Mouse (Mus musculus) neural tube, embryonic 14.5 days (tissue): ENCODE data around the gene Sncg. TPM values are rescaled to one million over a fixed set of nuclear protein-coding genes. Genes with fewer than 3 reads are reported as not detected.
A peak's percentile ranks its signal among the peaks of the same experiment; 100 is the strongest.
"Not testable (repeated sequence)": the region's sequence is repeated elsewhere in the genome, so short reads cannot be mapped to it uniquely, and the experiment has no call there.

Experiments used
- ATAC-seq: fragments of 200-750 bp; cut with Nextera tagmentation; 2 replicates; pipeline ENCODE4 v1.8.0; 2017; ENCODE audit warnings: low read depth, mild to moderate bottlenecking, moderate TSS enrichment, moderate library complexity
- H3K27ac ChIP-seq: fragments of 300-500 bp; sonication (generic); 2 replicates; pipeline ENCODE4 v1.5.1; 2014; ENCODE audit warnings: low read depth, mild to moderate bottlenecking, control low read depth, low read length, moderate library complexity, mixed read lengths
- H3K27me3 ChIP-seq: fragments of 300-500 bp; sonication (generic); 2 replicates; pipeline ENCODE4 v1.6.1; 2014; ENCODE audit warnings: low read length; ENCODE audit not compliant: control insufficient read depth, insufficient read depth
- H3K36me3 ChIP-seq: fragments of 300-500 bp; sonication (generic); 2 replicates; pipeline ENCODE4 v1.6.1; 2014; ENCODE audit warnings: low read length, mixed read lengths; ENCODE audit not compliant: control insufficient read depth, insufficient read depth
- H3K4me1 ChIP-seq: fragments of 300-500 bp; sonication (generic); 2 replicates; pipeline ENCODE4 v1.6.1; 2014; ENCODE audit warnings: low read length; ENCODE audit not compliant: control insufficient read depth, insufficient read depth
- H3K4me2 ChIP-seq: fragments of 300-500 bp; sonication (generic); 2 replicates; pipeline ENCODE4 v1.6.1; 2014; ENCODE audit warnings: mild to moderate bottlenecking, low read depth, low read length, control low read depth
- H3K4me3 ChIP-seq: fragments of 300-500 bp; sonication (generic); 2 replicates; pipeline ENCODE4 v1.5.1; 2014; ENCODE audit warnings: low read depth, low read length, control low read depth, mixed read lengths
- H3K9ac ChIP-seq: fragments of 300-500 bp; sonication (generic); replicated peaks from 2 replicates; pipeline ENCODE4 v1.6.1; 2014; ENCODE audit warnings: low read depth, mild to moderate bottlenecking, control low read depth, low read length, mixed read lengths
- H3K9me3 ChIP-seq: fragments of 300-500 bp; sonication (generic); 2 replicates; pipeline ENCODE4 v1.6.1; 2016; ENCODE audit warnings: low read length; ENCODE audit not compliant: control insufficient read depth
- WGBS: fragments of 180-500 bp; shearing (Covaris S2); extraction: QIAGEN DNeasy Blood & Tissue Kit; methylation state at CpG from one replicate; pipeline ENCODE4 v1.1.7; 2014; 5-methylcytosine and 5-hydroxymethylcytosine counted together
- polyA plus RNA-seq: library from polyadenylated mRNA; unstranded; fragments of >200 nt; fragmentation: Nextera tagmentation; extraction: Ambion mirVana; gene quantifications from 2 replicates; pipeline ENCODE4 v1.2.1, GENCODE M21; 2014

The Sncg gene
- 279 and 514 TPM in 2 replicates for polyA plus RNA-seq

DNA sequence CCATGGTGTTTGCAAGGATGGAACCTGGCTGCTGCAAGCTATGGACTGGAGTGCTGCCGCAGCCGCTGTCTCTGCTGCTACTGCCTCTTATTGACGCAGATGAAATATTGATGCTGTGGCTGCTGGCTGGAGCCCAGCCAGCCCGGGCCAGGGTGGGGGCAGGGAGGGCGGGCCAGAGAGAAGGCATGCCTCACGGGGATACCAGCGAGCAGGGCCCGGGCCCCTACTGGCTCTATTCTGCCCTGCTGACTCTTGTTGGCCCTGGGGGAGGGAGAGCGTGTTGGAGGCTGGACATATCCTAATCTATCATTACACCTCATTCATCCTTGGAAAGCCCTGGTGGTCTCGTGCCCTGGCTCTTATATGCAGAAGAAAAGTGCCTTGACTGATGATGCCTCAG lies at the start of gene Sncg:
Sncg (minus strand) TSS at position 213 of the 400 bp plus-strand sequence.
- peak; percentile 38; the same call in 1 of the 2 replicates for ATAC-seq
- Histone ChIP-seq H3K4me2 (peak within 1 kb of the TSS; percentile 9; the same call in 1 of the 2 replicates), H3K4me3 (peak within 1 kb of the TSS; percentile 11)

GRCm38 (mm10) chr14:34421078-34421477 lies 46.5 kb upstream of the Sncg start:
- no peak overlapping the region for H3K4me2 ChIP-seq
- H3K4me3 ChIP-seq: no peak overlapping the region
- H3K27ac ChIP-seq: no peak overlapping the region
- ATAC-seq: no peak
- H3K9me3 ChIP-seq: no peaks in the 10 kb centered on the region
- H3K27me3 ChIP-seq: no peaks in the 10 kb centered on the region
- 92% methylated on average over 1 of the region's 1 CpGs for WGBS
- H3K4me1 ChIP-seq: no peaks in the 10 kb centered on the region
- H3K36me3 ChIP-seq: peaks cover 6% of the 10 kb centered on the region; the same call in 1 of the 2 replicates
- H3K9ac ChIP-seq: no peak overlapping the region

More for the DNA sequence above, at the start of gene Sncg:
- Histone ChIP-seq H3K4me1 (peaks cover 4% of the 10 kb centered on the region), H3K9ac (peak within 1 kb of the TSS; percentile 8; the same call in 1 of the 2 replicates), H3K36me3 (no peaks in the 10 kb centered on the region), H3K27me3 (no peaks in the 10 kb centered on the region), H3K9me3 (no peaks in the 10 kb centered on the region), H3K27ac (no peak within 1 kb of the TSS; the same call in 1 of the 2 replicates)
- 33% methylated on average over 10 of the region's 10 CpGs for WGBS

GRCm38 (mm10) chr14:34417501-34417900 lies 42.9 kb upstream of the Sncg start:
- ATAC-seq: no peak
- peaks cover 13% of the 10 kb centered on the region; the same call in 1 of the 2 replicates for H3K36me3 ChIP-seq

GRCm38 (mm10) chr14:34416946-34417345 lies 42.4 kb upstream of the Sncg start:
- H3K27me3 ChIP-seq, H3K4me3 ChIP-seq, H3K9ac ChIP-seq, H3K4me1 ChIP-seq, H3K4me2 ChIP-seq, H3K9me3 ChIP-seq, H3K27ac ChIP-seq, ATAC-seq: not testable (repeated sequence)
- over 99% methylated on average over 4 of the region's 4 CpGs for WGBS
- H3K36me3 ChIP-seq: peaks cover 13% of the 10 kb centered on the region; the same call in 1 of the 2 replicates

More at GRCm38 (mm10) chr14:34417501-34417900, 42.9 kb upstream of the Sncg start:
- 90% methylated on average over 5 of the region's 5 CpGs for WGBS
- H3K4me1 ChIP-seq: no peaks in the 10 kb centered on the region
- no peak overlapping the region for H3K9ac ChIP-seq
- H3K27me3 ChIP-seq: no peaks in the 10 kb centered on the region
- H3K9me3 ChIP-seq: no peaks in the 10 kb centered on the region
- H3K27ac ChIP-seq: no peak overlapping the region
- H3K4me3 ChIP-seq: no peak overlapping the region
- no peak overlapping the region for H3K4me2 ChIP-seq

DNA sequence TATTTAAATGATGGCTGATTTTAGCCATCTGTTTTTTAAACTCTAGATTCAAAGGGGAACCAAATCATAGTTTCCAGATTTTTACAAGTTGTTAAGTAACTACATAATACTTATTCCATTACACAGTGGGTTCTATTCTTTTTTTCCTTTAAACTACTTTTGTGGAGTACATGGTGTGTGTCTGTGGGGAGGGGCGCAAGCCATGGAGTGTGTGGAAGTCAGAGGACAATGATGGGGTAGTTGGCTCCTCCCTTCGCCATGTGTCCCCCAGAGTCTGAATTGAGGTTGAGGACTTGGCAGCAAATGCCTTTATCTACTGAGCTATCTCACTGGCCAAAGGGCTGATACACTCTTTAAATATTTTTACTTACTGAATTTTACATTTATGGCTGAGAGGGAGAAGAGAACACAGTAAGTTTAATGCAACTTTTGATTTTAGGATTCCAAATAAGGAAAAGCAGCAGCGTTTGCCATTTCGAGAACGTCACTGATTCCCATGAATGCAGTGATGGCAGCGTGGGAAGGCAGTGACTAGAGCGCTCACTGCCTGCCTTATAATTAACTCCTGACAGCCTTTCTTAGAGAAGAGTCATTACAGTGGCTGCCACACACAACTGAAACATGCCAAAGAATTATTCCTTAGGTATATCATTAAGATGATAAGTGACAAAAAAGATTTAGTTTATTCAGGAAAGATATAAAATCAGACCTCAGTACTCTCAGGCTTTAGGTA lies 37.7 kb upstream of the Sncg start:
- Histone ChIP-seq H3K36me3 (peaks cover 25% of the 10 kb centered on the region), H3K27me3 (no peaks in the 10 kb centered on the region), H3K27ac (no peak overlapping the region), H3K9me3 (no peaks in the 10 kb centered on the region), H3K9ac (no peak overlapping the region), H3K4me1 (no peaks in the 10 kb centered on the region), H3K4me2 (no peak overlapping the region), H3K4me3 (no peak overlapping the region)
- no peak for ATAC-seq
- WGBS: 91% methylated on average over 7 of the region's 7 CpGs

GRCm38 (mm10) chr14:34410716-34411115 lies 36.1 kb upstream of the Sncg start:
- Histone ChIP-seq H3K4me2 (no peak overlapping the region), H3K27me3 (no peaks in the 10 kb centered on the region), H3K9ac (no peak overlapping the region), H3K4me3 (no peak overlapping the region), H3K36me3 (peaks cover 25% of the 10 kb centered on the region), H3K9me3 (no peaks in the 10 kb centered on the region), H3K27ac (no peak overlapping the region), H3K4me1 (no peaks in the 10 kb centered on the region)
- WGBS: 96% methylated on average over 6 of the region's 6 CpGs
- ATAC-seq: no peak

DNA sequence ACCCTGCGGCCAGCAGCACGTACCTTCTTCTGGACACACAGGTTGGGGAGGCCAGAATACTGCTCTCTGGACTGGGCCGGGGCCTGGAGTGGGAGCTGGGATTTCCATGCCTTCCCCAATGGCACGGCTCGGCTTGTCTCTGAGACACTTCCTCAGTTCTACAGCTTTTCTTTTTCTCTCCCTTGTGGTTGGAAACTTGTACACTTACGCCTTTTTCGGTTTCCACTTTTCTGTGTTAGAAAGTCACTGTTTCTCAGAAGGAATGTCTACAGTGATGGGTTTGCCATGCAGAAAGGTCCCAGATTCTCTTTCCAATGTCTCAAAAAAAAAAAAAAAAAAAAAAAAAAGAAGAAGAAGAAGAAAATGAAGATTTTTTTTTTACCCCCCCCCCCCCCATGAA lies 28.8 kb upstream of the Sncg start:
- Histone ChIP-seq H3K27ac (no peak overlapping the region), H3K9ac (no peak overlapping the region)
- ATAC-seq: no peak

DNA sequence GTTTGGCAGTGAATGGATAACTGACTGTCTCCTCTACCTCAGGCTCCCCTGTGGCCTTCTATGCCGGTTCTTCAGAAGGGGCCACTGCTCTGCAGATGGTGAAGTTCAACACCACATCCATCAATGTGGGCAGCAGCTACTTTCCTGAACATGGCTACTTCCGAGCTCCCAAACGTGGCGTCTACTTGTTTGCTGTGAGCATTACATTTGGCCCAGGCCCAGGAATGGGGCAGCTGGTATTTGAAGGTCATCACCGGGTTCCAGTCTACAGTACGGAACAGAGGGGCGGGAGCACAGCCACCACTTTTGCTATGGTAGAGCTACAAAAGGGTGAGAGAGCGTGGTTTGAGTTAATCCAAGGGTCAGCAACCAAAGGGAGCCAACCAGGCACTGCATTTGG lies 28.3 kb upstream of the Sncg start:
- Histone ChIP-seq H3K4me3 (no peak overlapping the region), H3K4me2 (no peak overlapping the region), H3K4me1 (no peaks in the 10 kb centered on the region), H3K36me3 (peaks cover 5% of the 10 kb centered on the region; the same call in 1 of the 2 replicates), H3K9ac (no peak overlapping the region), H3K27ac (no peak overlapping the region), H3K27me3 (no peaks in the 10 kb centered on the region), H3K9me3 (no peaks in the 10 kb centered on the region; the same call in 1 of the 2 replicates)
- WGBS: 87% methylated on average over 8 of the region's 8 CpGs
- no peak for ATAC-seq

More for the DNA sequence above, 28.8 kb upstream of the Sncg start:
- Histone ChIP-seq H3K27me3 (no peaks in the 10 kb centered on the region), H3K4me1 (no peaks in the 10 kb centered on the region), H3K36me3 (peaks cover 8% of the 10 kb centered on the region), H3K9me3 (no peaks in the 10 kb centered on the region), H3K4me2 (no peak overlapping the region), H3K4me3 (no peak overlapping the region)
- 98% methylated on average over 7 of the region's 7 CpGs for WGBS

- no peaks in the 10 kb centered on the region for H3K27me3 ChIP-seq
- H3K27ac ChIP-seq: no peak overlapping the region
- no peak overlapping the region for H3K4me3 ChIP-seq
- H3K36me3 ChIP-seq: no peaks in the 10 kb centered on the region
- H3K9ac ChIP-seq: no peak overlapping the region
- 55% methylated on average over 6 of the region's 6 CpGs for WGBS
- H3K9me3 ChIP-seq: no peaks in the 10 kb centered on the region; the same call in 1 of the 2 replicates
- H3K4me2 ChIP-seq: no peak overlapping the region
- H3K4me1 ChIP-seq: no peaks in the 10 kb centered on the region
- no peak for ATAC-seq
Observed at GRCm38 (mm10) chr14:34401135-34401534, 26.5 kb upstream of the Sncg start.
